Mouse (Mus musculus) thymus, adult 2 months (tissue): ENCODE data around the gene Slc25a23.

Experiments used
- CTCF ChIP-seq: fragments of 200-500 bp; IDR thresholded peaks from 2 replicates; pipeline ENCODE4 v1.5.1; 2012; ENCODE audit warnings: mild to moderate bottlenecking, control low read depth, low read length, moderate library complexity, borderline replicate concordance; ENCODE audit not compliant: control insufficient read depth, poor library complexity, insufficient read depth; ENCODE audit errors: extremely low read depth
- POLR2A ChIP-seq: fragments of 200-500 bp; IDR thresholded peaks from 2 replicates; pipeline ENCODE4 v1.6.1; 2012; ENCODE audit warnings: mild to moderate bottlenecking, low read length, control low read depth, moderate library complexity; ENCODE audit not compliant: control insufficient read depth, poor library complexity, insufficient read depth; ENCODE audit errors: extremely low read depth

- TF ChIP-seq CTCF (no peak), POLR2A (no peak)
Observed at GRCm38 (mm10) chr17:57081234-57081842, 21.7 kb upstream of the Slc25a23 start.
